Mouse (Mus musculus) cerebellum, adult (tissue): ENCODE measurements around the gene Unc93b1.
"Not testable (repeated sequence)": the region's sequence is repeated elsewhere in the genome, so short reads cannot be mapped to it uniquely, and the experiment has no call there.

ENCODE experiments used
- ATAC-seq: cut with Nextera tagmentation; 2 replicates; pipeline ENCODE4 v1.9.2; 2017; ENCODE audit warnings: mild to moderate bottlenecking, moderate library complexity, mixed read lengths; ENCODE audit not compliant: insufficient number of reproducible peaks, low FRiP score, low TSS enrichment

Unc93b1 gene

DNA sequence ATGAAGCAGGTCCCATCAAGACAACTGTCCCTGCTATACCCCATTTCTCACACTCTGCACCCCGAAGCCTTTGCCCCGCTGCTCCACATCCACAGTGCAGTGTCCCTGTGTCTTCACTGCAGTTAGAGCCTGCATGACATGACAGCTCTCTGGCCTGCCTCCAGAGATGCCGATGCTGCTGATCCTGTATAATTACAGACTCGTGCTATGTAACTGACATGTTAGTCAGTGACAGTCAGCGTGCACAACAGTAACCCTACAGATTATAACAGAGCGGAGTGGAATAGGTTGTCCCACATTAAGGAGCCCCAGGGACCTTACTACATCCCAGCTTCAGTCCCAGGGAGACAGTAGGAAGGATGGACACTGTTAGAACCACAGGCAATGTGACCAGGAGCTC is 39.6 kb downstream of the Unc93b1 start:
- ATAC-seq: not testable (repeated sequence)

DNA sequence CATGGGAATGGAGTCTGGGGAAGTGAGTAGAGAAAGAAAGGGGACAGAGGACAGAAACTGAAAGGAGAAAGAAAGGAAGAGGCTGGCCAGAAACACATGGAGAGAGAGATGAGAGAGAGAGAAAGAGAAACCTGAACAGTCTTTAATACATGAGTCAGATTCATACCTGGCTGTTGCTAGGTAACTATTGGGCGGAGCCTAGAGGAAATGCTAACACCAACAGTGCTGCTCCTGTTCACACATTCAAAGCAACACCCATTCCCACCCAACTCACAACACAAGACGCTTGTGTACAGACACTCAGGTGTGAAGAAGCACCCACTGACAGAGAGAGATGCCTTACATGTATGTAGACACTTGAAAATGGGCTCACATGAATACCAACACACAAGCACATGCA is 40.9 kb downstream of the Unc93b1 start:
- no peak for ATAC-seq

DNA sequence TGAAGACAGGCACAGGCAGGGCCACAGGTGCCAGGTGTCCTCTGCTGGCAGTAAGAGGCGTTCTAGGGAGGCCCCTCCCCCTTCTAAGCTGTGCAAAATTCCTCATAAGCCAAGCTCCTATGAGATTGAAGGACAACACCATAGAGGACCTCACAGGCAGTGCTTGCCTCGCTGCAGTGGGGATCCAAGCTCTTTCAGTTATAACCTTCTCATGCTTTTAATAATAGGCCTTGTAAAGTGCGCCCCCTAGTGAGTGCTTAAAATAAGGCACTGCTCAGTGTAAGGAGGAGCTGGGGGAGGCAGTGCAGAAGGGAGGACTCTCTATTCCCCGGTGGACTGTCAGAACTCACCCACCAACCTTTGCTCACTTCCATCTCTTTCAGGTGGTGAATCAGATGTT is 45.3 kb downstream of the Unc93b1 start:
- peak; percentile 56; the same call in 1 of the 2 replicates for ATAC-seq

DNA sequence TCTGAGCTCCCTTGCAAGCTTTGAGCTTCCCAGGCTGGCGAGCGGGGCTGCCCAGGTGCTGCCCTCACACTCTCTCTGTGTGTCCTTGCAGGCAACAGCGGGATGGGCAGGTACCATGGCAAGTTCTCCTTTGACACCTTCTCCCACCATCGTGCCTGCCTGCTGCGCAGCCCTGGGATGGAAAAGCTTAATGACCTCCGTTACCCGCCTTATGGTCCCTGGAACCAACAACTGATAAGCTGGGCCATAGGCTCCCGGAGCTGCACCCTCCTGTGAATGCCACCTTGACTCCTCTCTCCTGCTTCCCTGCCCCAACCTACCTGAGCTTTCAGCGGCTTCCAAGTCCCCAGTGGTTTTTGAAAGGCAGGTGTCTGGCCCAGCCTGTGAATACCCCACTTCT is 45.9 kb downstream of the Unc93b1 start:
- no peak for ATAC-seq

DNA sequence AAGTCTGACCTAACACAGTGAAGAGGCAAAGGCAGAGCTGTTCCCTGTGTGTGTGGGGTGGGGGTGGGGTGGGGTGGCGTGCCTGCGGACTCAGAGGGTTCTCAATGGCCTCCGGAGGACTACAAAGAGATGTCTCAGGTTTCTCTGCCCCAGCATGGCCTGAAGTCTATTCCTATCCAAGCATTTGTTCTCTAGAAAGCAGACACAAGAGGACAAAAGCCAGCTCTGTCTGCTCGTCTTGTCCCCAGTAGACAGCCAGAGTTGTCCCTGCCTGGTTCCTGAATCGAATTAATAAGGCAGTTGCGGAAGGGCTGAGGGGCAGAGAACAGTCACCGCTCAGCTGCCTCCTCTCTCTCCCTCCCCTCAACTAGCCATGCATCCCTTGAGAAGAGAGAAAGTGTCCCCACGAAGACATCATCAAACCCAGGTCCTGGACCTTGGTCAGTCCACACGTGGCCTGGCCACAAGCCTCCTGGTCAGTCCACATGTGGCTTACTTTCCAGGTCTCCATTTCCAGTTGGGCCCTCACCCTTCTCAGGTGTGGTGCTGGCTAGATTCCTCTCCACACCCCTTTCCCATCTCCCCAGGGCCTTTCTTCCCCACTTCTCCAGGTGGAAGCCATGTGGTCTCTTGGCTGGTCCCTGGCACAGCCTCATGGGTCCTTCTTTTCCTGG is 48.7 kb downstream of the Unc93b1 start:
- no peak for ATAC-seq

DNA sequence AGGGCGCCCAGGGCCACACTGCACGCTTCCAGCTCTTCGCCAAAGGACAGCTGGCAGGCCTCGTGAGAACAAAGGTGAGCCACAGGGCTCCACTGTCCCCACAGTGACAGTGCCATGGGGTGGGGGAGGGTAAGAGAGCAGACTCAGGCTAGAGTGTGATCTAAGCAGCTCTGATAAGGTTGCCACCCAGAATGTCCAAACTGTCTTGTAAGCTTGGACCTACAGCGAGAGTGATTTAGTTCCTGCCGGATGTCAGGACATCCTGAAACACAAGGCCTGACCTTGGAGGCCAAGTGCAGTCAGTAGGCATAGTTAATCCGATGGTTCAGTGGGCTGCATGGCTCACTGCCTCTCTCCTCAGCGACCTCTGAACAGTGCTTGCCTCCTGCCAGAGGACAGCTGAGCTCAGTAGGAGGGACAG is 50.3 kb downstream of the Unc93b1 start:
- ATAC-seq: no peak

DNA sequence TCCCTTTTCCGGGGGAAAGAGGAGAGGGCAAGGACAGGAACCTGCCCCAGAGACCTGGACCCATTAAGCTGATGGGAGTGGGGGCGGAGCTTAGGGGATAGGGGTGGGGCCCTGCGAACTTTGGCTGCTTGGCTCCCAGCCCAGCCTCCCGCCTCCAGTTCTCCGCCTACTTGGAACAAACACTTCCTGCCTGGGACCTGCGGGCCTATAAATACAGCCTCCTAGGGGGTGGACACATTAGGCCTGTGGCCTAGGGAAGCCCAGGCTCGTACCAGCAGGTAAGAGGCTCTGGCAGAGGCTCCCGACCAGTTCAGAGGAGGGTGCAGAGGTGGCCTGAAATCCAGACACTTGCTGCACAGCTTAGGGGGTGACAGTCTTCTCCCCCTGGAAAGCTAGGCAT is 51.3 kb downstream of the Unc93b1 start, which contains the start of gene Acy3:
Gene Acy3 (plus strand): TSS at position 237 of the 400 bp plus-strand sequence.
- ATAC-seq: no peak

DNA sequence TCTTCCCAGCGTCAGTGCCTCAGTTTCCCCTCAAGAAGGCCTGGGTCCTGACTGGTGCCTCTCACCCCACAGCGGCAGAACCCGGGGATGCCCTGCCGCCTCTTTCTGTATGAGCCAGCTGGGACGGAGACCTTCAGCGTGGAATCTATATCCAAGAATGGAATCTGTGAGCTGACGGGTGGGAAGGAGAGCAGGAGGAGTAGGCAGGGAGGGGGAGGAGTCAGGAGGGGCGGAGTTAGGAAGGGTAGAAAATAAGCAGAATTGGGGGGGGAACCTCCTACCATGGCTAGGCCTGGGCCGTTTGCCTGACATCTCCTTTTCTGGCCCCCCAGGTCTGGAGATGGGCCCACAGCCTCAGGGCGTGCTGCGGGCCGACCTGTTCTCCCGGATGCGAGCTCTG is 53.1 kb downstream of the Unc93b1 start:
- no peak for ATAC-seq

DNA sequence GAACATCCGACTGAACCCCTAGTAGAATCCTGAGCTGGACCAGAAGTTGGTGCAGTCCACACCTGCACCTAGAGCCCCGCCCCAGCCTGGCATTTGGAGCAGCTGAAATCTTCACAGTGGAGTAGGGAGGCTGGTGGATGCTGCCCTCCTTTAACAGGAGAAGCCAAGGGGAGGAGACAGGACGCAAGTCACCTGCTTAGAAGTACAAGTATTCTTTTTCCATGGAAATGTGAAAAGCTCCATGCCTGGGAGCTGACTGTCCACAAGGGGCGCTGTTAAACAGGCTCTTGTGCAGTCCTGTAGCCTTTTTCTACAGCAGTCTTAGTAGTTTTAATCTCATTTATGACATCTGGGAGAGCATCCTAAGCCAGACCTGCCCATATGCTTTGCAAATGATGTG is 53.8 kb downstream of the Unc93b1 start:
- no peak for ATAC-seq

DNA sequence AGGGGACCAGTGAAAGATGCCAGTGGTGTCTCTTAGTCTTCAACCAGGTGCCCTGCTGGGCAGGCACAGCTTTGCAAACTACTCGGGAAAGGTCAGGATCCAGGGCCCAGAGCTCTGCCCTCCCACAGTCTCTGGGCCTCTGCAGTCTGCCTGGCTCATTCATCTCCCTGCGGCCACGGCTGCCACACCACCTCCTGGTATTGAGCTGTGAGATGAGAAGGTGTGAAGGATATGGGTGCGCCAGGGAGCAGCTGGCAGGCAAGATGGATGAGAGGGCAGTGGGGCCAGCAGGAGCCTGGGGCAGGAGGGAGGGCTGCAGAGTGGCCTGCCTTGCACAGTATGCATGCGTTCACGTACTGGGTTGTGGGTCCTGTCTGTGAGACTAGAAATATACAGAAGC is 55.8 kb downstream of the Unc93b1 start:
- ATAC-seq: no peak

DNA sequence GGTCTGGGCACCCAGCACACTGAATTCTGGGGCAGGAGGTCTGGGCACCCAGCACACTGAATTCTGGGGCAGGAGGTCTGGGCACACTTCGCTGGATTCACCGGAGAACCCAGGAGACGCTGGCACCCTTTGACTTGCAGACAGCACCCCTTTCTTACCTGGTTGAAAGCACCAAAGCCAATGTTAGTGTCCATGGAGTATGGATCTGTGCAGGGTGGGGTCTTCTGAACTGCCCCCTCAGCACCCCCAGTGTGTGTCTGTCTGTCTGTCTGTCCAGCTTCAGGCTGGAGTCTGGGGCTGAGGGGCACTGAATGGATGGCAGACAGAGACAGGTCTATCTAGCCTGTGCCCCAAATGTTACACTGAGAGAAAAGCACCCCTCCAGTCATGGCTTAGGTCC is 56.6 kb downstream of the Unc93b1 start:
- no peak for ATAC-seq

DNA sequence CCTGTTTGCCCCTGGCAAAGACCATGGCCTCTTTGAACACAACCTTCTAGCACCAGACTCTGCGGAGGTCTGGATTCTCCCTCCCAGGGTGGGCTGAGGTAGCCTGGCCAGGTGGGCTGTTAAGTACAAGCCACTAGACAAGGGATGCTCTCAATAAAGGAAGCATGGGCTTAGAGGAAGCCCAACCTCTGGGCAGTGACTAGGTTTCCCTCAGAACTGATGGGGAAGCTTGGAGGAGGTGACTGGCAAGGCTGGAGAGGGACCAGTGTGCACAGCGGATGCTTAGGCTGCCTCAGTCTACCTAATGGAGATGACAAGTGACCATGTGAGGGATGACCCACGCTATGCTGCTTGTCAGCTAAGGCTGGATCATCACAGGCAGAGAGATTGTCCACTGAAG is 57.0 kb downstream of the Unc93b1 start:
- no peak for ATAC-seq

DNA sequence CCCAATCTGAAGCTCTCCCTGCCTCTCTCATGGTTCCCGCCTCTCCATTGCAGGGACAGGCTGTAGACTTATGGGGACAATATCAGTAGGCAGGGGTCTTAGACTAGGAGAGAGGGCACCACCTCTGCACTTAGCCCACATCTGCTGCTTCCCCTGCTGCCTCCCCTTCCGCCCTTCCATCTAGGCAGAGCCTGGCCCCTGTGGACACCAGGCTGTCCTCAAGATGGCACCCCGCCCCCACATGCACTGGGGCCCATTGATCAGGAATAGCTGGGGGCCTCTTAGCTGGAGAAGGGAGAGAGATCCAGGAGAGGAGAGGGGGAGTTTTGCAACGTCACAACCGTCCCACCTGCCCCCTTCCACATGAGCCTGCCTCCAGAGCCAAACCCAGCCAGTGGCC is 57.4 kb downstream of the Unc93b1 start, which contains the start of gene Tbx10:
Gene Tbx10 (plus strand): TSS at position 337 of the 400 bp plus-strand sequence.
- ATAC-seq: no peak

DNA sequence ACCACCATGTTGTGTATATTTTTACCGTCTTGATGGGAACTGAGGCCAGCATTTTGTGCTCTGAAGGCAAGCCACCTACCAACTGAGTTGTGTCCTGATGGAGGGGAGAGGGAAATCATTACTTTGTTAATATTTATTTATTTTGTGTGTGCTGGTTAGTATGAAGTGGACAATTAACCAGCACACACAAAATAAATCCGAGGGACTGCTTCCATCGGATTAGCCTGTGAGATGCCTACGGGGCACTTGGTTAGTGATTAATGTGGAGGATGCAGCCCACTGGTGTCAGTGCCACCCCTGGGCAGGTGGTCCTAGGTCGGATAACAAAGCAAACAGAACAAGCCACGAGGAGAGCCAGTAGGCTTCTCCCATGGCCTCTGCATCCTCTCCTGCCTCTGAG is 59.9 kb downstream of the Unc93b1 start:
- ATAC-seq: no peak

DNA sequence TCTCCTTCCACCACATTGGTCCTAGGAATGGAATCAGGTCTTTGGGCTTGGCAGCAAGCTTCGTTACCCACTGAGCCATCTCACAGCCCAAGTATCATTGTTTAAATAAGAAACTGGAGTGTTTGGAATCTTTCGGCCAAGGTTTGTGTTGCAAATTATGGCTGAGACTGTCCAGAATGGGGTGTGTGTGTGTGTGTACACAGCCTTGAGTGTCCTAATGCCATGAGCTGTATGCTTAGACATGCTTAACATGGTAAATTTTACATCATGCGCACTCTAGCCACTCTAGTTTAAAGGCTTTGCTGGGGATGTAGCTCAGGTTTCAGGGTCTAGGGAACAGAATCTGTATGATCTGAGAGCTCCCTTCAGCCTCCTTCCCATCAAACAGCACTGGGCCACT is 60.5 kb downstream of the Unc93b1 start:
- ATAC-seq: no peak

DNA sequence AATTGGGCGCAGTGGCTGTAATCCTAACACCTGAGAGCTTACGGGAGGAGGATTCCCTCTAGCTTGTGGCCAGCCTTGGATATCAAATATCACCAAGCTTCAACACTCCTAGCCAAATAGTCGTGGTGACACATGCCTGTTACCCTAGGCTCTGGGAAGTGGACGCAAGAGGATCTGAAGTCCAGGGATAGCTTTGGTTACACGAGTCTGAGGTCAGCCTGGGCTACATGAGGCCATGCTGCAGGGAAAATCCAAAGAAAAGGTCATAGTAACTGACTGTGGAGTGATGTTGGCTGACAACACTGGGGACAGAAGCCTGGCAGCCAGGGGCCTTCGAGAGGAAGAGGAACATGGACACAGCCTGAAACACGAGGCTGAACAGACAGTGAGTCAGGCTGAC is 61.1 kb downstream of the Unc93b1 start:
- no peak for ATAC-seq

DNA sequence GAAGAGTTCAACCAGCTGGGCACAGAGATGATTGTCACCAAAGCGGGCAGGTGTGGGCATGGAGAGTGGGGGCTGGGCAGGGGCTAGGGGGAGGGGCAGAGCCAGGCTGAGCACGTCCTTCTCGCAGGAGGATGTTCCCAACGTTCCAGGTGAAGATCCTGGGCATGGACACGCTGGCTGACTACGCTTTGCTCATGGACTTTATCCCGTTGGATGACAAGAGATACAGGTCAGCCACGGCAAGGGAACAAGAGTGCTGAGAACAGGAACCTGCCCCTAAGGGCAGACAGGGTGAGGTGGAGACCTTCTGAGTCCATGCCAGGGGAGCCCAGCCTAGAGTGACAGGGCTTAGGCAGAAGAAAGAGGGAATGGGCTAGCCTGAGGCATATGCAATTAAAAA is 61.8 kb downstream of the Unc93b1 start:
- ATAC-seq: no peak

DNA sequence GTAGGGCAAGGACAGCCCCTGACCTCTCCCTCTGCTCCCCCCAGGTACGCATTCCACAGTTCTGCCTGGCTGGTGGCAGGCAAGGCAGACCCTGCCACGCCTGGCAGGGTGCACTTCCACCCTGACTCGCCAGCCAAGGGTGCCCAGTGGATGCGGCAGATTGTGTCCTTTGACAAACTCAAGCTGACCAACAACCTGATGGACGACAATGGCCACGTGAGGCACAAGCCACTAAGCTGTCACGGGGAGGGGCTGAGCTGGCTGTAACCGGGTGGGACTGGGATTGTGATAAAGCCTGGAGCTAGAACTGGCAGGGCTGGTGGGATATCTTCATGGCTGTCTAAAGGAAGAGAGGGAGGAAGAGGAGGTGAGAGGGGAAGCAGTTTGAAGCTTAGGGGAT is 62.2 kb downstream of the Unc93b1 start:
- ATAC-seq: no peak

DNA sequence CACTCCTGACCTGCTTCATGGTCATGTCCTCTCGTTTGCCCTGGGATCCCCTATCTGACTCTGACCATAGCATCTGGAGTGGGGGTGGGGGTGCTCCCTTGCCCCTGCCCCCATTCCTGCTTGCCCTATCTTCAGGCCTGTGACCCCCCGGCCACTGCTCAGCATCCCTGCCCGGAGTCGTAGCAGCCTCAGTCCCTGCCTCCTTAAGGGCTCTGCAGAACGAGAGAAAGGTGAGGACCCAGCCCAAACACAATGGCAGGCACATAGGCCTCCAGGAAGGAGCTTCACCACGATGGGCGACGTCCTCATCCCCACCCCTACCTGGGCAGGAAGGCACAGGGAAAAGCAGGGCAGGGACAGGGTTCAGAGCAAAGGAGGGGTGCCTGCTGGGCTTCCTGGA is 63.3 kb downstream of the Unc93b1 start:
- no peak for ATAC-seq
